Comparison of ENCODE assay signal across 8 mouse cellular contexts in the genomic region with DNA sequence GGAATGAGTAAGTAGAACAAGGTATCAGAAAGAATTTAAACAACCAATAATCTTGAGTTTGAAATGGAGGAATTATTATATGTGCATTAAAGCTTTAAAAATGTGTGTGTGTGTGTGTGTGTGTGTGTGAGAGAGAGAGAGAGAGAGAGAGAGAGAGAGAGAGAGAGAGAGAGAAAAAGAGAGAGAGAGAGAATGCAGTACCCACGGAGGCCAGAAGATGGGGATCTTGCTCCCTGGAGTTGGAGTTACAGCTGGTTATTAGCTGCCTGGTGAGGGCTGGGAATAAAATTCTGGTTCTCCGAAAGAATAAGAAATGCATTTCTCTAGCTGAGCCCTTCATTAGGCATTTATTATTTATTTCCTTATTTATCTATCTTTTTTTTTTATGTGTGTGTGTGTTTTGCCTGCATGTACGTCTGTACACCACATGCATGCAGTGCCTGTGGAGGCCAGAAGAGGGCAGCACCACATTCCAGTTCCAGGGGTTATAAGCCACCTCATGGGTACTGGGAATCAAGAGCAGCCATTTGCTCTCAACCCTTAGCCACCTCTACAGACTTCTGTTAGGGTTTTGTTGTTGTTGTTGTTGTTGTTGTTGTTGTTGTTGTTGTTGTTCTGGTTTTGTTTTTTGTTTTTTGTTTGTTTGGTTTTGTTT. TPM values are rescaled to one million over a fixed set of nuclear protein-coding genes. Genes with fewer than 3 reads are reported as not detected.
DNase-seq lines count a peak whose midpoint lies in the region; ATAC-seq and TF ChIP-seq lines count a peak whose summit lies in the region.
"Had no signal": no experiment of that assay in that cellular context is flagged by ENCODE, and none has a peak within 500 bp of the region (broad histone marks: within the 10 kb centered on the region; RNA-seq: fewer than 3 reads in every experiment).

No protein-coding gene starts in this region.

- no peaks in the 10 kb centered on the region for H3K27me3 ChIP-seq in splenic B cell, adult 2 months (ENCODE audit: control insufficient read depth, insufficient read depth, low read length, poor library complexity, severe bottlenecking)

- intact Hi-C loops in left cerebral cortex, adult 2 months (cut with DNase I) = no loop called here

- H3K4me1 ChIP-seq in bone marrow, adult 2 months (ENCODE audit: control insufficient read depth, insufficient read depth, low read length) = no peaks in the 10 kb centered on the region

- TF ChIP-seq POLR2A in bone marrow, adult 2 months (IDR thresholded peaks at IDR 0.05; ENCODE audit: borderline replicate concordance, control insufficient read depth, low read depth, low read length) = no peak

- peak; percentile 27 for TF ChIP-seq CTCF in left cerebral cortex, adult 2 months (IDR thresholded peaks at IDR 0.05)
- peak; percentile 55 for TF ChIP-seq CTCF in bone marrow, adult 2 months (IDR thresholded peaks at IDR 0.05; ENCODE audit: control insufficient read depth, insufficient read depth, low read length)

- no peaks in the 10 kb centered on the region for H3K36me3 ChIP-seq in splenic B cell, adult 2 months (ENCODE audit: control insufficient read depth, insufficient read depth, low read length, poor library complexity, severe bottlenecking)

- no peak for DNase-seq in left cerebral cortex, adult 2 months (ENCODE audit: extremely low spot score in 1 of 2, low spot score in 2 of 2)
- DNase-seq in left cerebral cortex, adult 8-10 months (ENCODE audit: low spot score in 2 of 2) = no peak
- peak; percentile 87 for DNase-seq in ES-CJ7 (ENCODE audit: low read depth, low spot score)
- peak; percentile 10 for DNase-seq in splenic B cell, adult 2 months (ENCODE audit: low read depth, low spot score)
- DNase-seq in layer of hippocampus, postnatal 25 days (ENCODE audit: extremely low spot score in 1 of 2, low spot score in 1 of 2) = no peak

- WGBS in bone marrow, adult 2 months = 51% methylated on average over 3 of the region's 3 CpGs

- ATAC-seq in erythroid progenitor cell, adult 5-6 weeks (replicated peaks; ENCODE audit: low FRiP score, poor library complexity, severe bottlenecking) = no peak

- H3K4me3 ChIP-seq in left cerebral cortex, adult 2 months = no peak overlapping the region
- no peak overlapping the region for H3K4me3 ChIP-seq in bone marrow, adult 2 months (replicated peaks; ENCODE audit: control insufficient read depth, low read depth, low read length)
- H3K4me3 ChIP-seq: erythroblast, embryonic 14.5 days had no signal

- no peak overlapping the region for H3K27ac ChIP-seq in left cerebral cortex, adult 2 months
- no peak overlapping the region for H3K27ac ChIP-seq in bone marrow, adult 2 months (ENCODE audit: control insufficient read depth, insufficient read depth, low read depth, low read length, poor library complexity)

RNA-seq across cellular contexts. Expression of gene Chst8, which starts 13.9 kb away (rescaled TPM):
- 10 to 100 TPM; 20.9 to 22.0 TPM for total RNA-seq in left cerebral cortex, adult 2 months (2021)
- total RNA-seq in left cerebral cortex, adult 8-10 months (2022) = 10 to 100 TPM; 14.6 to 19.4 (median 17.7) TPM
- not detected in 2 replicates for polyA plus RNA-seq in bone marrow, adult 2 months (2011; ENCODE audit: insufficient read depth, insufficient read length, low replicate concordance, missing spikeins)
- 10 to 100 TPM; 31.6 to 34.7 TPM for total RNA-seq in layer of hippocampus, postnatal 25 days (2021)
- total RNA-seq in erythroid progenitor cell, adult 5-6 weeks (2015; ENCODE audit: low replicate concordance) = not detected in 2 replicates
- not detected in 2 replicates for total RNA-seq in erythroid progenitor cell, adult 5-6 weeks (2017; ENCODE audit: low replicate concordance)
- polyA plus RNA-seq: erythroblast, embryonic 14.5 days had no signal

Comparison
In these comparisons a context has a peak if more than half of its experiments do, and no peak if none do; other contexts are left out.
1. DNase-seq: peak in ES-CJ7 (single experiment) and splenic B cell, adult 2 months (single experiment); none in left cerebral cortex, adult 2 months (0 of 2), left cerebral cortex, adult 8-10 months (0 of 2) and layer of hippocampus, postnatal 25 days (0 of 2).
2. RNA of gene Chst8, which starts 13.9 kb away (total RNA-seq): 31.6 to 34.7 TPM in layer of hippocampus, postnatal 25 days, 20.9 to 22.0 TPM in left cerebral cortex, adult 2 months and 14.6 to 19.4 TPM in left cerebral cortex, adult 8-10 months; not detected in erythroid progenitor cell, adult 5-6 weeks; every median in the first group is over 10 times any median in the second.